Mouse (Mus musculus) liver, embryonic 11.5 days (tissue): ENCODE data around the gene Tcp10b. TPM values are rescaled to one million over a fixed set of nuclear protein-coding genes. Genes with fewer than 3 reads are reported as not detected.
"Not testable (repeated sequence)": the region's sequence is repeated elsewhere in the genome, so short reads cannot be mapped to it uniquely, and the experiment has no call there.

Experiments used
- ATAC-seq: fragments of 200-750 bp; cut with Nextera tagmentation; replicated peaks from 2 replicates; pipeline ENCODE4 v1.8.0; 2017; ENCODE audit warnings: moderate number of reproducible peaks, mild to moderate bottlenecking, moderate TSS enrichment, moderate library complexity; ENCODE audit not compliant: low FRiP score
- DNase-seq: peaks from one replicate; pipeline ENCODE4 v3.0.0-alpha.2; 2017; ENCODE audit warnings: low spot score
- H3K27ac ChIP-seq: fragments of 300-500 bp; sonication (generic); 2 replicates; pipeline ENCODE4 v1.5.1; 2014; ENCODE audit warnings: mild to moderate bottlenecking, low read depth, low read length, control low read depth
- H3K27me3 ChIP-seq: fragments of 300-500 bp; sonication (generic); replicated peaks from 2 replicates; pipeline ENCODE4 v1.6.1; 2014; ENCODE audit warnings: low read length, mixed read lengths; ENCODE audit not compliant: control insufficient read depth, insufficient read depth
- H3K36me3 ChIP-seq: fragments of 300-500 bp; sonication (generic); 2 replicates; pipeline ENCODE4 v1.6.1; 2014; ENCODE audit warnings: mild to moderate bottlenecking, low read length, moderate library complexity, mixed read lengths; ENCODE audit not compliant: control insufficient read depth, insufficient read depth
- H3K4me1 ChIP-seq: fragments of 300-500 bp; sonication (generic); replicated peaks from 2 replicates; pipeline ENCODE4 v1.6.1; 2014; ENCODE audit warnings: low read length, mixed read lengths; ENCODE audit not compliant: control insufficient read depth, insufficient read depth
- H3K4me2 ChIP-seq: fragments of 300-500 bp; sonication (generic); 2 replicates; pipeline ENCODE4 v1.6.1; 2014; ENCODE audit warnings: mild to moderate bottlenecking, control low read depth, moderate library complexity
- H3K4me3 ChIP-seq: fragments of 300-500 bp; sonication (generic); 2 replicates; pipeline ENCODE4 v1.5.1; 2014; ENCODE audit warnings: low read depth, low read length, control low read depth
- H3K9ac ChIP-seq: fragments of 300-500 bp; sonication (generic); 2 replicates; pipeline ENCODE4 v1.6.1; 2014; ENCODE audit warnings: low read depth, low read length, control low read depth
- H3K9me3 ChIP-seq: fragments of 300-500 bp; sonication (generic); 2 replicates; pipeline ENCODE4 v1.6.1; 2016; ENCODE audit warnings: low read length, inconsistent platforms, mixed read lengths; ENCODE audit not compliant: control insufficient read depth
- WGBS: fragments of 180-500 bp; shearing (Covaris S2); extraction: QIAGEN DNeasy Blood & Tissue Kit; methylation state at CpG from one replicate; pipeline ENCODE4 v1.1.7; 2014; 5-methylcytosine and 5-hydroxymethylcytosine counted together
- polyA plus RNA-seq: library from polyadenylated mRNA; unstranded; fragments of >200 nt; fragmentation: Nextera tagmentation; extraction: Ambion mirVana; gene quantifications from 2 replicates; pipeline ENCODE4 v1.2.1, GENCODE M21; 2014

The Tcp10b gene
- not detected in 2 replicates for polyA plus RNA-seq

DNA sequence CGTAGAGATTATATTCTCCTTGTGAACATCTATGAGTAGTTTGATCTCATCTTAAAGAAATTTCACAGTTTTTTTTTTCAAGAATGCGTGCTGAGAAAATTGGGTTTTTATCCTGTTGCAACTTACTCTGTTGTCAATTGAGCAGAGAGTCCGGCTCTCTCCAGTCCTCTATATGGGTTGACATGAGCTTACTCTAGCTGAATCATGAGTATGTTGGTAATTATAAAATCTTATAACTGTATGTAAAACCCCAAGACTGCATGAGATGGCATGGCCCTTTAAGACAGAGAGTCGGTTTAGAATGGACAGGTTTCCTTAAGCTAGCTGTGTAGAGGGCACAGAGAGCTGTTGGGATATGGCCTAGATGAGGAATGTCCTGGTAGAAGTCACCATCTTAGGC lies at the start of gene Tcp10b:
Gene Tcp10b, plus strand, starts transcription at position 301 of the 400 bp plus-strand sequence.
- 74% methylated on average over 4 of the region's 4 CpGs for WGBS
- not testable (repeated sequence) for DNase-seq

DNA sequence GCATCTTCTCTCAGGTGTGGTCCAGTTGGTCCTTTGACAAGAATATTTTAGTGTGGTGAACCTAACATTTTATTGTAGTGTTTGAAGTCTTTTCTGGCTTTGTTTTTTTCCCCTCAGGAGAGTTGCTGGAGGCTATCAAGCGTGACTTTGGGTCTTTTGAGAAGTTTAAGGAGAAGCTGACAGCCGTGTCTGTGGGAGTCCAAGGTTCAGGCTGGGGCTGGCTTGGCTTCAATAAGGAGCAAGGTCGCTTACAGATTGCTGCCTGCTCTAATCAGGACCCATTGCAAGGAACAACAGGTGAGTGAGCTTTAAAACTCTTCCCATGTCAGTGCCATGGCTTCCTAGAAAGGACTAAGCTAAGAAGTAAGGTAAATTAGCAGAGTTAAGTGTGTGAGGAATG lies 47.6 kb upstream of the Tcp10b start:
- H3K27ac ChIP-seq, result no peak overlapping the region
- H3K36me3 ChIP-seq, result peaks cover 23% of the 10 kb centered on the region
- WGBS, result 85% methylated on average over 3 of the region's 3 CpGs
- H3K27me3 ChIP-seq, result no peaks in the 10 kb centered on the region
- no peaks in the 10 kb centered on the region; the same call in 1 of the 2 replicates for H3K4me1 ChIP-seq
- H3K9ac ChIP-seq, result no peak overlapping the region
- no peak overlapping the region for H3K4me3 ChIP-seq
- no peak for ATAC-seq
- no peak overlapping the region for H3K4me2 ChIP-seq
- H3K9me3 ChIP-seq, result no peaks in the 10 kb centered on the region
- DNase-seq, result no peak

More for the DNA sequence above, at the start of gene Tcp10b:
- not testable (repeated sequence) for H3K36me3 ChIP-seq, H3K4me2 ChIP-seq, H3K27ac ChIP-seq, H3K9ac ChIP-seq, H3K4me3 ChIP-seq, ATAC-seq, H3K4me1 ChIP-seq, H3K9me3 ChIP-seq, H3K27me3 ChIP-seq

DNA sequence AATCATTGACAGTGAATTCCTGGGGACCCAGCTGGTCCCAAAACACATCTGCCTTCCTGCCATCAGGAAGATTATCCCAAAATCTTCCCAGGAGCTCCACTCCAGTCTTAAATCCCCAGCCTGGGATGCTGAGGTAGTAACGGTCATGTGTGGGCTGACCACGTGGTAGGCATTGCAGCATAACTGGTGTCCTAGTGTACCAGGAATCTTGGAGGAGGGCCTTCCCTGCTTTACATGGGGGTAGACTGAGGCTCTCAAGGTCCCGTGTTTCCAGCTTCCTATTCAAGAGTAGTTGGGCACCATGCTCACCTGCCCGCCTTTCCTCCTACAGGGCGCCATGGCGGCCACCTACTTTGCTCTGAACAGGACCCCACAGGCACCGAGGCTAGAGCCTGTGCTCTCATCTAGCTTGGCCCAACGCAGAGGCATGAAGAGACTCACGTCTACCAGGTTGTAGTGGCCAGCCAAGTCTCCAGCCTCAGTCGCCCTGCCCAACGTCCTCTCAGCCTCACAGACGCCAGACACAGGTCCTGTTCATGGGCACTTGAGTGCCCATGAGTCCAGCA lies 24.2 kb upstream of the Tcp10b start:
- WGBS, result 83% methylated on average over 4 of the region's 12 CpGs
- H3K27me3 ChIP-seq, H3K9ac ChIP-seq, H3K4me2 ChIP-seq, H3K9me3 ChIP-seq, H3K4me3 ChIP-seq, ATAC-seq, H3K27ac ChIP-seq, H3K4me1 ChIP-seq, H3K36me3 ChIP-seq, DNase-seq: not testable (repeated sequence)

DNA sequence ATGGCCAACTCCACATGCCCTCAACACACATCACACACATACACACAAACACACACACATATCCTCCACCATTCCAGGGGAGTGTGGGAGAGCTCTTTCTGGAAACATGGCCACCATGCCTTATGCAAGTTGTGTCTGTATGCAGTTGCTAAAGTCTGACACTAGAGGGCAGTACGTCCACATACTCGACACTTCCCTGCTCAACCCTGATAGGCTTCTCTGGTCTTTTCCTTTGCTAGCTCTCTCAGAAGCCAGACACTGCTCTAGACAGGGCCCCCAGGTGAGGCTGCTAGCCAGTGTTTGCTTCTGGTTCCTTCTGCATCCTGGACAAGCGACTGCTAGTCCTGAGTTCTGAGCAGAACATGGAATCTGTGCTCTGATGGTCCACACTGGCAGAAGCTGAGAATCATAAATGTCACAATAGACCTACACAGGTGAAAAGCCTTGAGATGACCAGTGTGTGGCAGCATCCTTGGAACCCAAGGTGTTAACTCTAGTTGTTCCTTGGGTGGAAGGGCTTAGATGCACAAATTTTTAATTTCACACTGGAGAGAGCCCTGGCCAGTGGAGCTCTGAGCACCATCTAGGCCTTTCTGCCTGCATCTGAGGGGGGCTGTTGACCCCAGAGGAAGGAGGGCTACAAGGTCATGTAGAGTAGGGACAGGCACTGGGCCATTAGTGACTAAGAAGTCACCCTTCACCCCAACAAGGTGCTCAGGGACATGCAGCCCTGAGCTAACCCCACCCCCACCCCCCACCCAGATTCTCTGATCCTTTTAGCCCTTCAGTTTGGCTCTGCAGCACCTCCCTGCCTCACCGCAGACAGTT lies 16.8 kb upstream of the Tcp10b start:
- H3K27ac ChIP-seq, H3K4me3 ChIP-seq, H3K27me3 ChIP-seq, H3K9ac ChIP-seq, H3K9me3 ChIP-seq, H3K4me1 ChIP-seq, H3K36me3 ChIP-seq, H3K4me2 ChIP-seq: not testable (repeated sequence)
- DNase-seq, result peak; percentile 30
- 18% methylated on average over 4 of the region's 4 CpGs for WGBS
- peak; percentile 55 for ATAC-seq

DNA sequence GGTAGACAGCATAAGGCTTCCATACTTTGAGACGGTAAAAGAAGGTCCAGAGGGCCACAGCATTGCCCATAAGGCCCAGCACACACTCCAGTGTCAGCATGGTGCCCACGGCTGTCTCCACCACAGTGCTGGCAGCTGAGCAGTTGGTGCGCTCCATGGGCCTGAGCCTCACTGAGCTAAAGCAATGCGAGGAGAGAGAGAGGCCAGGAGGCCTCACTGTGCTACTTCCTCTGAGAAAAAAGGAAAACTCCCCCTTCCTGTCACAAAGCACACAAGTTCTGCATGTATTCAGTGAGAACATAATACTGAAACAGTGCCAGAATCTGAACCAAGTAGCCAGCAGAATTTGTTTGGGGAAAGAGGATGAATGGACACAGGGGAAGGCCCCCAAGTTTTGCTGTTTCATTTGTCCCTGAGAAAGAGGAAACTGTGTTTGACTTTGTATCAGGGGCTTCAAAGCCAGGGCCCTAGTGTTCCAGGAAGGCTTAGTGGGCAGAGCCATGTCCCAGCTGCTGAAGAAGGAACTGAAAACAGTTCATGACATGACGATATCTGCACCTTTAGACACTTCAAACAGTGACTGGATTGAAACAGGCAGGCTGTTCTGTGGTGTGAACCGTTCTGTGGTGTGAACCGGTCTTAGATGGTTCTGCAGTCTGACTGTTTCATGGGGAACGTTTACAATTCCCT lies 8.6 kb upstream of the Tcp10b start, which contains the start of gene Gpr31b:
Gene Gpr31b, minus strand, starts transcription at position 173 of the 690 bp plus-strand sequence.
- not testable (repeated sequence) for ATAC-seq

DNA sequence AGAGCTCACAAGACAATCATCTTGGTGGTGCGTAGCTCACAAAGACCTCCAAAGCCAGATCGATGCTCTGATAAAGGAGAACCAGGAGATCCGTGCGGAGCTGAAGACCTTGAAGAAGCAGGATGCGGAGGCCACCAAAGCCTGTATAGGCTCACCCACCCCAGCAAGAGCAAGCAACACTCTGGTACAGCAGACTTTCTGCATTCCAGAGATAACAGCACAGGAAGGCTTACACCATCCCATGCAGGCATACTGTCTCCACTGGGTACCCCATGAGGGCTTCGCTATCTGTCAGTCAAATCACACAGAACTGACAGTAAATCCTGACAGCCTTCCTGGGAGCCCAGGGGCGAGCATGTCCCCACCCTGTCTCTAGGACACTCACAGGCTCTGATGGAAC lies 2.0 kb downstream of the Tcp10b start:
- H3K4me3 ChIP-seq, H3K27me3 ChIP-seq, H3K4me2 ChIP-seq, H3K4me1 ChIP-seq, H3K36me3 ChIP-seq, H3K9ac ChIP-seq, DNase-seq, H3K9me3 ChIP-seq, H3K27ac ChIP-seq: not testable (repeated sequence)
- 63% methylated on average over 2 of the region's 7 CpGs for WGBS
- peak; percentile 34; the same call in 1 of the 2 replicates for ATAC-seq

More for the DNA sequence above, 8.6 kb upstream of the Tcp10b start, which contains the start of gene Gpr31b:
- WGBS, result 80% methylated on average over 1 of the region's 8 CpGs
- H3K4me1 ChIP-seq, H3K9ac ChIP-seq, H3K4me3 ChIP-seq, H3K27me3 ChIP-seq, H3K4me2 ChIP-seq, H3K9me3 ChIP-seq, H3K36me3 ChIP-seq, DNase-seq, H3K27ac ChIP-seq: not testable (repeated sequence)

DNA sequence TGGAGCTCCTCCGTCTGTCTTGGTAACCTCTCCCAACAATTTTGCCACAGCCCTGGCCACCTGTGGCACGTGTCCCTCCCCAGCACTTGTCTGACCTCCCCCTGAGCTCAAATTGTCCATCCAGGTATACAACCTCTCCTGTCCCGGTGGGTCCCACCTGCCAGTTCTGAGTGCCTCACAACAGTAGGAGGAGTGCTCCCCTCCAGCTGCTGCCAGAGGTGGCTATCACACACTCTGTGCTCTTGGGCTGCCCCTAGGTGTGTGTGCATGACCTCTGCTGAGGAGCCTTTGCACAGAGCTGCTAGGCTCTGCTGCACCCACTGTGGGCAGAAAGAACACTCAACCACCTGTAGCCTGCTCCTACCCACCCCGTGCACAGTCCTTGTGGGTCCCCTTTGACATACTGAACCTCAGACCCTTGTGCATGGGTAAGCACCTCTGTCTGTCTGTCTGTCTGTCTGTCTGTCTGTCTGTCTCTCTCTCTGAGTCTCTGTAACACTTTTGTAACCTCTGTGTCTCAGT lies 7.0 kb downstream of the Tcp10b start:
- not testable (repeated sequence) for DNase-seq, H3K4me1 ChIP-seq, H3K9me3 ChIP-seq, H3K4me3 ChIP-seq, H3K36me3 ChIP-seq, H3K9ac ChIP-seq, H3K27ac ChIP-seq, H3K4me2 ChIP-seq, ATAC-seq, H3K27me3 ChIP-seq
- WGBS, result 100% methylated on average over 1 of the region's 4 CpGs

DNA sequence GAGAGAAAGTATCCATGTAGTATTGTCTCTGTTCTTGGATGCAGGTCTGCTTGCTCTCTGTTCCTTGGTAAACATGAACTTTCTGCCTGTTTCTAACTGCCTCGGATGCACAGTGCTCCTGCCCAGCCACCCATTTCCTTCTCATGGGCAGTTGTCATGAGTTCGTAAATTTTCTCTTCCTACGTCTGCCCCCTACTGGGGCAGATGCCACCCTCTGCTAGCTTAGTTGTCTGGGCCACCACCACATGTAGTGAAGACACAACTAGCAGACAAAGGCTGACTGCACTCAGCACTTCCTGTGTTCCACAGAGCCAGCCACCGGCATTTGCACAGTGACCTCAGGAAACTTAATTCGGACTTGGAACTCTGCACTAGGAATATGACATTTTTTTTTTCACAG lies 8.3 kb downstream of the Tcp10b start:
- DNase-seq, H3K27ac ChIP-seq, H3K9ac ChIP-seq, H3K4me1 ChIP-seq, H3K4me3 ChIP-seq, H3K36me3 ChIP-seq, ATAC-seq, H3K27me3 ChIP-seq, H3K9me3 ChIP-seq, H3K4me2 ChIP-seq: not testable (repeated sequence)
- WGBS, result 62% methylated on average over 4 of the region's 5 CpGs
